Mouse (Mus musculus): ENCODE results near the gene Rassf2.

- TF ChIP-seq GATA1 (IDR thresholded peaks at IDR 0.05; ENCODE audit: borderline replicate concordance, low read length) (no peak), FLI1 (IDR thresholded peaks at IDR 0.05; ENCODE audit: low read length) (no peak)
Observed at GRCm38 (mm10) chr2:132049491-132049890, 19.4 kb upstream of the Rassf2 start.

Data from megakaryocyte, embryonic 14.5 days (primary cell).